Mouse (Mus musculus) small intestine, adult 2 months (tissue): ENCODE results near the gene Slc39a7. TPM values are rescaled to one million over a fixed set of nuclear protein-coding genes. Genes with fewer than 3 reads are reported as not detected.
"Not testable (repeated sequence)": the region's sequence is repeated elsewhere in the genome, so short reads cannot be mapped to it uniquely, and the experiment has no call there.

Experiments used
- H3K27ac ChIP-seq: fragments of 200-500 bp; 2 replicates; pipeline ENCODE4 v1.5.1; 2012; ENCODE audit warnings: low read depth, low read length, control low read depth, inconsistent platforms; ENCODE audit not compliant: insufficient read depth
- H3K27me3 ChIP-seq: fragments of 200-500 bp; 2 replicates; pipeline ENCODE4 v1.6.1; 2012; ENCODE audit warnings: mild to moderate bottlenecking, moderate library complexity, low read length, inconsistent platforms; ENCODE audit not compliant: control insufficient read depth, insufficient read depth
- H3K36me3 ChIP-seq: fragments of 200-500 bp; 2 replicates; pipeline ENCODE4 v1.6.1; 2012; ENCODE audit warnings: mild to moderate bottlenecking, low read length, control low read depth, inconsistent platforms; ENCODE audit not compliant: control insufficient read depth, insufficient read depth
- H3K4me1 ChIP-seq: fragments of 200-500 bp; 2 replicates; pipeline ENCODE4 v1.6.1; 2012; ENCODE audit warnings: low read length, inconsistent platforms, mixed read lengths; ENCODE audit not compliant: control insufficient read depth, insufficient read depth, insufficient read length
- H3K4me3 ChIP-seq: fragments of 200-500 bp; 2 replicates; pipeline ENCODE4 v1.5.1; 2012; ENCODE audit warnings: low read depth, mild to moderate bottlenecking, control low read depth, inconsistent platforms, low read length, moderate library complexity
- CTCF ChIP-seq: fragments of 200-500 bp; IDR thresholded peaks from 2 replicates; pipeline ENCODE4 v1.5.1; 2012; ENCODE audit warnings: low read depth, mild to moderate bottlenecking, control low read depth, inconsistent platforms, low read length, moderate library complexity, mixed read lengths; ENCODE audit not compliant: insufficient replicate concordance, insufficient read length; ENCODE audit errors: extremely low read depth
- POLR2A ChIP-seq: fragments of 200-500 bp; IDR thresholded peaks from 2 replicates; pipeline ENCODE4 v1.6.1; 2012; ENCODE audit warnings: low read depth, mild to moderate bottlenecking, control low read depth, inconsistent platforms, low read length, moderate library complexity
- WGBS: fragments of 180-500 bp; shearing (Covaris S2); methylation state at CpG from one replicate; pipeline ENCODE4 v1.1.7; 2018; 5-methylcytosine and 5-hydroxymethylcytosine counted together
- polyA plus RNA-seq: library from polyadenylated mRNA; depleted of rRNA; stranded (reverse); fragments of >200 nt; gene quantifications from 2 replicates; pipeline ENCODE4 v1.2.3, GENCODE M21; 2012

Slc39a7 gene
- polyA plus RNA-seq, 1 experiment: 119 TPM

GRCm38 (mm10) chr17:34010156-34010555, 21.3 kb downstream of the Slc39a7 start:
- no peaks in the 10 kb centered on the region for H3K27me3 ChIP-seq
- no peak overlapping the region for H3K27ac ChIP-seq
- H3K4me1 ChIP-seq: no peaks in the 10 kb centered on the region
- no peaks in the 10 kb centered on the region for H3K36me3 ChIP-seq
- WGBS: 71% methylated on average over 5 of the region's 5 CpGs
- TF ChIP-seq POLR2A (no peak), CTCF (no peak)
- no peak overlapping the region for H3K4me3 ChIP-seq

- WGBS: 49% methylated on average over 2 of the region's 2 CpGs
- H3K4me3 ChIP-seq: no peak overlapping the region
Observed at GRCm38 (mm10) chr17:34006570-34006969, 24.9 kb downstream of the Slc39a7 start.

GRCm38 (mm10) chr17:34003426-34003825, 28.1 kb downstream of the Slc39a7 start:
- no peaks in the 10 kb centered on the region for H3K27me3 ChIP-seq
- no peak overlapping the region for H3K27ac ChIP-seq
- WGBS: 8% methylated on average over 5 of the region's 5 CpGs
- no peaks in the 10 kb centered on the region for H3K4me1 ChIP-seq
- H3K36me3 ChIP-seq: peaks cover 2% of the 10 kb centered on the region; the same call in 1 of the 2 replicates
- no peak overlapping the region for H3K4me3 ChIP-seq
- TF ChIP-seq CTCF (peak; percentile 62; the same call in 1 of the 2 replicates), POLR2A (no peak)

More at GRCm38 (mm10) chr17:34006570-34006969, 24.9 kb downstream of the Slc39a7 start:
- Histone ChIP-seq H3K4me1 (no peaks in the 10 kb centered on the region), H3K36me3 (no peaks in the 10 kb centered on the region), H3K27me3 (no peaks in the 10 kb centered on the region), H3K27ac (no peak overlapping the region)
- TF ChIP-seq POLR2A (no peak), CTCF (no peak)

GRCm38 (mm10) chr17:34000796-34001195, 30.7 kb downstream of the Slc39a7 start:
- not testable (repeated sequence) for H3K4me1 ChIP-seq, H3K27me3 ChIP-seq
- H3K4me3 ChIP-seq: peak overlapping the region; percentile 55
- peaks cover 25% of the 10 kb centered on the region for H3K36me3 ChIP-seq
- 39% methylated on average over 2 of the region's 2 CpGs for WGBS
- H3K27ac ChIP-seq: peak overlapping the region; percentile 65; the same call in 1 of the 2 replicates

GRCm38 (mm10) chr17:34000150-34000537, 31.3 kb downstream of the Slc39a7 start, which contains the start of gene H2-K1:
TSS of gene H2-K1 (minus strand) at chr17:34000347.
- no peaks in the 10 kb centered on the region for H3K27me3 ChIP-seq
- peak within 1 kb of the TSS; percentile 79 for H3K4me3 ChIP-seq
- TF ChIP-seq CTCF (no peak), POLR2A (peak; percentile 100)
- H3K4me1 ChIP-seq: peaks cover 2% of the 10 kb centered on the region; the same call in 1 of the 2 replicates
- peaks cover 28% of the 10 kb centered on the region for H3K36me3 ChIP-seq
- peak within 1 kb of the TSS; percentile 95 for H3K27ac ChIP-seq
- WGBS: 1% methylated on average over 30 of the region's 30 CpGs

GRCm38 (mm10) chr17:33999341-34000149, 31.9 kb downstream of the Slc39a7 start:
- TF ChIP-seq CTCF (no peak), POLR2A (0 out of 2 replicates have a peak, but pooled peaks have one; percentile 11)
- Histone ChIP-seq H3K27ac (peak overlapping the region; percentile 95), H3K4me1 (peaks cover 2% of the 10 kb centered on the region; the same call in 1 of the 2 replicates), H3K4me3 (peak overlapping the region; percentile 79), H3K36me3 (peaks cover 31% of the 10 kb centered on the region), H3K27me3 (no peaks in the 10 kb centered on the region)
- 1% methylated on average over 87 of the region's 87 CpGs for WGBS

- H3K27me3 ChIP-seq, H3K4me1 ChIP-seq: not testable (repeated sequence)
- Histone ChIP-seq H3K27ac (peak overlapping the region; percentile 25; the same call in 1 of the 2 replicates), H3K36me3 (peaks cover 31% of the 10 kb centered on the region), H3K4me3 (peak overlapping the region; percentile 79)
- 29% methylated on average over 5 of the region's 5 CpGs for WGBS
Observed at GRCm38 (mm10) chr17:33998697-33999096, 32.8 kb downstream of the Slc39a7 start.

- H3K4me1 ChIP-seq, H3K27me3 ChIP-seq, H3K4me3 ChIP-seq, H3K27ac ChIP-seq: not testable (repeated sequence)
- 98% methylated on average over 2 of the region's 2 CpGs for WGBS
- peaks cover 31% of the 10 kb centered on the region for H3K36me3 ChIP-seq
Observed at GRCm38 (mm10) chr17:33997025-33997424, 34.5 kb downstream of the Slc39a7 start.
